In the genomic region with DNA sequence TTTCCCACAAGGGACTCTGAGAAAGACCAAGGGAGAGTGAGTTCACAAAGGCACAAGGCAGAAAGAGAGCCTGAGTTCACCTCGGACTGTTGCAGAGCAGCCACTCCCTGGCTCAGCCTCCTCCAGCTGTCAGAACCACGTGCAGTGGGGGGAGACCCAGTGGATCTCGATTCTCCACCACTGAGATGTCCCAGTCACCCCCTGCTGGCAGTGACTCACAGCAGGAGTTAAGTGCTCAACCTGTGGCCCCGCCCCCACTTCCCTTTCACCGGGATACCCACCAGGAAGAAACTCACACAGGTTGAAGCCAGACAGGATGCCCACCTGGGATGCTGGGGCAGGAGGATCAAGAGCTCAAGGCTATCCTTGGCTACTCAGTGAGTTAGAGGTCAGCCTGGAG, we compare ENCODE assay signal across 9 mouse cellular contexts. TPM values are rescaled to one million over a fixed set of nuclear protein-coding genes. Genes with fewer than 3 reads are reported as not detected.
DNase-seq lines count a peak whose midpoint lies in the region; ATAC-seq lines count a peak whose summit lies in the region.
"Had no signal": no experiment of that assay in that cellular context is flagged by ENCODE, and none has a peak within 500 bp of the region (broad histone marks: within the 10 kb centered on the region; RNA-seq: fewer than 3 reads in every experiment).

No protein-coding gene starts in this region.

- H3K27ac ChIP-seq in kidney, embryonic 16.5 days (ENCODE audit: low read length) = no peak overlapping the region
- no peak overlapping the region for H3K27ac ChIP-seq in limb, embryonic 12.5 days
- no peak overlapping the region for H3K27ac ChIP-seq in stomach, embryonic 16.5 days (ENCODE audit: low read length)

- no peaks in the 10 kb centered on the region for H3K36me3 ChIP-seq in kidney, embryonic 16.5 days (ENCODE audit: insufficient read depth, low read length)
- H3K36me3 ChIP-seq in limb, embryonic 12.5 days = no peaks in the 10 kb centered on the region
- no peaks in the 10 kb centered on the region for H3K36me3 ChIP-seq in stomach, embryonic 16.5 days (ENCODE audit: control insufficient read depth, insufficient read depth, low read length)

- WGBS in kidney, embryonic 16.5 days = 7% methylated on average over 5 of the region's 5 CpGs
- 6% methylated on average over 5 of the region's 5 CpGs for WGBS in limb, embryonic 12.5 days
- 3% methylated on average over 5 of the region's 5 CpGs for WGBS in stomach, embryonic 16.5 days

- no peak overlapping the region for H3K4me2 ChIP-seq in kidney, embryonic 16.5 days (replicated peaks; ENCODE audit: low read depth, low read length)
- peak overlapping the region; percentile 23 for H3K4me2 ChIP-seq in limb, embryonic 12.5 days
- H3K4me2 ChIP-seq in stomach, embryonic 16.5 days (ENCODE audit: low read depth, low read length) = peak overlapping the region; percentile 24; the same call in 1 of the 2 replicates

- H3K27me3 ChIP-seq in kidney, embryonic 16.5 days (ENCODE audit: insufficient read depth, low read length) = no peaks in the 10 kb centered on the region
- H3K27me3 ChIP-seq in limb, embryonic 12.5 days = no peaks in the 10 kb centered on the region
- H3K27me3 ChIP-seq in stomach, embryonic 16.5 days (ENCODE audit: control insufficient read depth, insufficient read depth, low read length) = no peaks in the 10 kb centered on the region

- ATAC-seq in kidney, embryonic 16.5 days (ENCODE audit: low FRiP score, low TSS enrichment) = peak; percentile 14; the same call in 1 of the 2 replicates
- ATAC-seq in limb, embryonic 12.5 days (ENCODE audit: insufficient number of reproducible peaks, insufficient read depth, low FRiP score, low TSS enrichment, low read depth) = no peak
- peak; percentile 62 for ATAC-seq in stomach, embryonic 16.5 days (ENCODE audit: insufficient read depth, low FRiP score)

- no peak for DNase-seq in kidney, adult 8-10 months
- DNase-seq in R1 (ENCODE audit: low read depth, low spot score) = peak; percentile 63
- DNase-seq in embryo, embryonic 11 days = no peak
- DNase-seq in gastrocnemius, adult 8-10 months (ENCODE audit: low spot score in 2 of 2) = no peak
- no peak for DNase-seq in layer of hippocampus, adult 9-11 months

- H3K4me1 ChIP-seq in kidney, embryonic 16.5 days (ENCODE audit: insufficient read depth, low read length) = peaks cover 4% of the 10 kb centered on the region; the same call in 1 of the 2 replicates
- peaks cover 6% of the 10 kb centered on the region for H3K4me1 ChIP-seq in limb, embryonic 12.5 days (replicated peaks)
- no peaks in the 10 kb centered on the region for H3K4me1 ChIP-seq in stomach, embryonic 16.5 days (ENCODE audit: control insufficient read depth, insufficient read depth, low read length)

- no peaks in the 10 kb centered on the region for H3K9me3 ChIP-seq in kidney, embryonic 16.5 days (ENCODE audit: low read length)
- no peaks in the 10 kb centered on the region for H3K9me3 ChIP-seq in limb, embryonic 12.5 days
- H3K9me3 ChIP-seq in stomach, embryonic 16.5 days (replicated peaks; ENCODE audit: control insufficient read depth, low read length) = no peaks in the 10 kb centered on the region

- H3K9ac ChIP-seq in kidney, embryonic 16.5 days (replicated peaks; ENCODE audit: low read length) = no peak overlapping the region
- no peak overlapping the region for H3K9ac ChIP-seq in limb, embryonic 12.5 days (replicated peaks)
- no peak overlapping the region for H3K9ac ChIP-seq in stomach, embryonic 16.5 days (ENCODE audit: low read length)

- no peak overlapping the region for H3K4me3 ChIP-seq in kidney, embryonic 16.5 days (ENCODE audit: low read length)
- H3K4me3 ChIP-seq in limb, embryonic 12.5 days (replicated peaks) = no peak overlapping the region
- no peak overlapping the region for H3K4me3 ChIP-seq in stomach, embryonic 16.5 days (replicated peaks; ENCODE audit: low read length)
- H3K4me3 ChIP-seq: erythroblast, embryonic 14.5 days had no signal

RNA-seq across cellular contexts. Expression of gene Tmem130, which starts 9.2 kb away (rescaled TPM):
- polyA plus RNA-seq in kidney, embryonic 16.5 days (2015; fragmentation: Nextera tagmentation; extraction: Ambion mirVana) = 0.42 and 0.90 TPM in 2 replicates
- polyA plus RNA-seq in limb, embryonic 12.5 days (2016; fragmentation: Nextera tagmentation; extraction: Ambion mirVana) = 0.14 TPM in 2 replicates
- 3.2 and 3.9 TPM in 2 replicates for polyA plus RNA-seq in stomach, embryonic 16.5 days (2015; fragmentation: Nextera tagmentation; extraction: Ambion mirVana)
- under 1 TPM in 1 of 4 experiments, not detected in 3; 0.10 TPM for total RNA-seq in gastrocnemius, adult 8-10 months (2022)
- polyA plus RNA-seq: erythroblast, embryonic 14.5 days had no signal

RNA-seq across cellular contexts. Expression of gene Trrap, which starts 15.1 kb away (rescaled TPM):
- 69.8 and 84.1 TPM in 2 replicates for polyA plus RNA-seq in kidney, embryonic 16.5 days (2015; fragmentation: Nextera tagmentation; extraction: Ambion mirVana)
- polyA plus RNA-seq in limb, embryonic 12.5 days (2016; fragmentation: Nextera tagmentation; extraction: Ambion mirVana) = 95.5 and 99.2 TPM in 2 replicates
- polyA plus RNA-seq in stomach, embryonic 16.5 days (2015; fragmentation: Nextera tagmentation; extraction: Ambion mirVana) = 55.5 and 57.6 TPM in 2 replicates
- 10 to 100 TPM; 20.3 to 28.4 (median 24.6) TPM for total RNA-seq in gastrocnemius, adult 8-10 months (2022)
